Mouse (Mus musculus): Measurements from ENCODE around the gene Prrt4.
A peak's percentile ranks its signal among the peaks of the same experiment; 100 is the strongest.

DNA sequence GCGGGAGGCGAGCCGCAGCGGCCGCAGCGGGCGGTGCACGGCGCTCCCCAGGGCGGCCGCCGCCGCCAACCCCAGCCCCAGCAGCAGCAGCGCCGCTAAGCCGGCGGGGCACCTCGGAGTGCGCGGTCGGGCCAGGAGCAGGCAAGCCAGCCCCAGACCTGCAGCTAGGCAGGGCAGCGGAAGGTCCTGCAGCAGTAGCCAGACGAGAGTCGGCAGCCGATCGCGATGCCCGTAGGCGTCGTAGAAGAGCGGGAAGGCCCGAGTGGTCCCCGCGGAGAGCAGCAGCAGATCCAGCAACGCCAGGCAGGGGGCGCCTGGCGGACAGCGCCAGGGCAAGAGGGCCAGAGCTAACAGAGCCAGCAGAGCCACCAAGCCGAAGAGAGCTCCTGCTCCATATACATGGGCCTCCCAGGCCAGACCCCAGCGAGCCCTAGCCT, 8.4 kb downstream of the Prrt4 start:
- TF ChIP-seq CTCF (IDR thresholded peaks at IDR 0.05; ENCODE audit: low read depth, low read length) (peak; percentile 76), POLR2A (IDR thresholded peaks at IDR 0.05; ENCODE audit: insufficient read depth, low read length) (no peak), EP300 (IDR thresholded peaks at IDR 0.05; ENCODE audit: insufficient read depth, low read depth, low read length) (no peak)
